Mouse (Mus musculus): ENCODE results near the gene Sppl3. TPM values are rescaled to one million over a fixed set of nuclear protein-coding genes. Genes with fewer than 3 reads are reported as not detected.

Gene Sppl3
- polyA plus RNA-seq (2016; fragmentation: Nextera tagmentation; extraction: Ambion mirVana): 43.5 and 46.7 TPM in 2 replicates

GRCm38 (mm10) chr5:115010577-115011216, at the start of gene Sppl3:
Gene Sppl3 (plus strand): TSS chr5:115011137.
- Histone ChIP-seq H3K4me2 (replicated peaks) (peak within 1 kb of the TSS; percentile 82), H3K36me3 (no peaks in the 10 kb centered on the region), H3K9me3 (no peaks in the 10 kb centered on the region), H3K27me3 (replicated peaks) (no peaks in the 10 kb centered on the region), H3K27ac (peak within 1 kb of the TSS; percentile 81), H3K4me1 (peaks cover 27% of the 10 kb centered on the region), H3K9ac (peak within 1 kb of the TSS; percentile 98), H3K4me3 (peak within 1 kb of the TSS; percentile 98)
- WGBS: 2% methylated on average over 50 of the region's 65 CpGs
- peak; percentile 91 for ATAC-seq (ENCODE audit: low FRiP score, low read depth)

GRCm38 (mm10) chr5:114961590-114962360, 49.2 kb upstream of the Sppl3 start:
- Histone ChIP-seq H3K27ac (no peak overlapping the region), H3K4me1 (no peaks in the 10 kb centered on the region), H3K27me3 (replicated peaks) (no peaks in the 10 kb centered on the region), H3K9me3 (no peaks in the 10 kb centered on the region), H3K9ac (no peak overlapping the region), H3K4me2 (replicated peaks) (no peak overlapping the region), H3K36me3 (no peaks in the 10 kb centered on the region), H3K4me3 (no peak overlapping the region)
- 36% methylated on average over 4 of the region's 4 CpGs for WGBS
- no peak for ATAC-seq (ENCODE audit: low FRiP score, low read depth)

- Histone ChIP-seq H3K36me3 (no peaks in the 10 kb centered on the region), H3K4me3 (no peak overlapping the region), H3K9me3 (no peaks in the 10 kb centered on the region), H3K4me1 (peaks cover 9% of the 10 kb centered on the region), H3K4me2 (replicated peaks) (no peak overlapping the region), H3K9ac (no peak overlapping the region), H3K27me3 (replicated peaks) (peaks cover 11% of the 10 kb centered on the region; the same call in 1 of the 2 replicates), H3K27ac (no peak overlapping the region)
- no peak for ATAC-seq (ENCODE audit: low FRiP score, low read depth)
- WGBS: 72% methylated on average over 7 of the region's 7 CpGs
Measured at GRCm38 (mm10) chr5:114964315-114964966, 46.5 kb upstream of the Sppl3 start.

GRCm38 (mm10) chr5:114964967-114965898, 45.7 kb upstream of the Sppl3 start:
- ATAC-seq (ENCODE audit: low FRiP score, low read depth): no peak
- WGBS: 71% methylated on average over 17 of the region's 17 CpGs

GRCm38 (mm10) chr5:114967523-114968268, 43.2 kb upstream of the Sppl3 start:
- Histone ChIP-seq H3K9me3 (no peaks in the 10 kb centered on the region), H3K4me1 (peaks cover 9% of the 10 kb centered on the region), H3K27me3 (replicated peaks) (peaks cover 16% of the 10 kb centered on the region; the same call in 1 of the 2 replicates), H3K27ac (no peak overlapping the region), H3K36me3 (no peaks in the 10 kb centered on the region), H3K4me2 (replicated peaks) (no peak overlapping the region), H3K4me3 (no peak overlapping the region), H3K9ac (no peak overlapping the region)
- ATAC-seq (ENCODE audit: low FRiP score, low read depth): no peak
- 37% methylated on average over 14 of the region's 14 CpGs for WGBS

More at GRCm38 (mm10) chr5:114964967-114965898, 45.7 kb upstream of the Sppl3 start:
- Histone ChIP-seq H3K4me1 (peaks cover 9% of the 10 kb centered on the region), H3K4me3 (no peak overlapping the region), H3K4me2 (replicated peaks) (no peak overlapping the region), H3K27ac (no peak overlapping the region), H3K9me3 (no peaks in the 10 kb centered on the region), H3K27me3 (replicated peaks) (peaks cover 16% of the 10 kb centered on the region; the same call in 1 of the 2 replicates), H3K36me3 (no peaks in the 10 kb centered on the region), H3K9ac (no peak overlapping the region)

GRCm38 (mm10) chr5:114968651-114969050, 42.3 kb upstream of the Sppl3 start:
- WGBS: 6% methylated on average over 7 of the region's 7 CpGs
- Histone ChIP-seq H3K4me3 (no peak overlapping the region), H3K9ac (no peak overlapping the region), H3K4me1 (peaks cover 9% of the 10 kb centered on the region), H3K27me3 (replicated peaks) (peaks cover 16% of the 10 kb centered on the region; the same call in 1 of the 2 replicates), H3K4me2 (replicated peaks) (no peak overlapping the region; the same call in 1 of the 2 replicates), H3K9me3 (no peaks in the 10 kb centered on the region), H3K27ac (no peak overlapping the region), H3K36me3 (no peaks in the 10 kb centered on the region)
- ATAC-seq (ENCODE audit: low FRiP score, low read depth): no peak

- Histone ChIP-seq H3K27me3 (replicated peaks) (peaks cover 16% of the 10 kb centered on the region; the same call in 1 of the 2 replicates), H3K4me3 (no peak overlapping the region), H3K4me1 (peaks cover 9% of the 10 kb centered on the region), H3K4me2 (replicated peaks) (no peak overlapping the region; the same call in 1 of the 2 replicates), H3K36me3 (no peaks in the 10 kb centered on the region), H3K27ac (no peak overlapping the region), H3K9ac (no peak overlapping the region), H3K9me3 (no peaks in the 10 kb centered on the region)
- WGBS: 9% methylated on average over 4 of the region's 4 CpGs
- no peak for ATAC-seq (ENCODE audit: low FRiP score, low read depth)
Measured at GRCm38 (mm10) chr5:114969064-114969463, 41.9 kb upstream of the Sppl3 start.

GRCm38 (mm10) chr5:114969609-114970215, 41.2 kb upstream of the Sppl3 start:
- no peak overlapping the region for H3K4me3 ChIP-seq
- H3K9ac ChIP-seq: no peak overlapping the region
- H3K9me3 ChIP-seq: no peaks in the 10 kb centered on the region
- H3K36me3 ChIP-seq: no peaks in the 10 kb centered on the region
- no peak for ATAC-seq (ENCODE audit: low FRiP score, low read depth)
- WGBS: 40% methylated on average over 13 of the region's 13 CpGs
- no peak overlapping the region for H3K4me2 ChIP-seq (replicated peaks)
- no peak overlapping the region for H3K27ac ChIP-seq
- peaks cover 16% of the 10 kb centered on the region; the same call in 1 of the 2 replicates for H3K27me3 ChIP-seq (replicated peaks)
- H3K4me1 ChIP-seq: peaks cover 9% of the 10 kb centered on the region

- Histone ChIP-seq H3K27me3 (replicated peaks) (peaks cover 16% of the 10 kb centered on the region; the same call in 1 of the 2 replicates), H3K9ac (no peak within 1 kb of the TSS), H3K36me3 (no peaks in the 10 kb centered on the region), H3K9me3 (no peaks in the 10 kb centered on the region), H3K4me3 (no peak within 1 kb of the TSS), H3K27ac (no peak within 1 kb of the TSS), H3K4me2 (replicated peaks) (no peak within 1 kb of the TSS), H3K4me1 (peaks cover 9% of the 10 kb centered on the region)
- WGBS: 82% methylated on average over 17 of the region's 17 CpGs
- ATAC-seq (ENCODE audit: low FRiP score, low read depth): no peak
Measured at GRCm38 (mm10) chr5:114970824-114971227, 40.1 kb upstream of the Sppl3 start, which contains the start of gene Hnf1a. Gene Hnf1a (minus strand): TSS chr5:114971094.

GRCm38 (mm10) chr5:114972201-114972600, 38.7 kb upstream of the Sppl3 start:
- peaks cover 16% of the 10 kb centered on the region; the same call in 1 of the 2 replicates for H3K27me3 ChIP-seq (replicated peaks)
- ATAC-seq (ENCODE audit: low FRiP score, low read depth): no peak
- H3K27ac ChIP-seq: no peak overlapping the region
- 83% methylated on average over 9 of the region's 9 CpGs for WGBS
- H3K4me3 ChIP-seq: no peak overlapping the region
- no peaks in the 10 kb centered on the region for H3K9me3 ChIP-seq
- H3K4me1 ChIP-seq: peaks cover 9% of the 10 kb centered on the region
- no peak overlapping the region for H3K4me2 ChIP-seq (replicated peaks)
- no peaks in the 10 kb centered on the region for H3K36me3 ChIP-seq
- no peak overlapping the region for H3K9ac ChIP-seq
